Mouse (Mus musculus) ES-E14 (cell line): ENCODE data around the gene Erg.

ENCODE experiments used
- CHD2 ChIP-seq: IDR thresholded peaks from 2 replicates; pipeline ENCODE4 v1.6.1; 2014; ENCODE audit warnings: mild to moderate bottlenecking, low read depth, low read length, inconsistent platforms
- MAFK ChIP-seq: IDR thresholded peaks from 2 replicates; pipeline ENCODE4 v1.6.1; 2014; ENCODE audit warnings: mild to moderate bottlenecking, low read depth, low read length, inconsistent platforms; ENCODE audit not compliant: insufficient read depth
- ZC3H11A ChIP-seq: IDR thresholded peaks from 2 replicates; pipeline ENCODE4 v1.6.1; 2012; ENCODE audit warnings: low read depth, mild to moderate bottlenecking, inconsistent platforms, low read length, borderline replicate concordance
- ZNF384 ChIP-seq: IDR thresholded peaks from 2 replicates; pipeline ENCODE4 v1.6.1; 2012; ENCODE audit warnings: low read depth, low read length, inconsistent platforms

DNA sequence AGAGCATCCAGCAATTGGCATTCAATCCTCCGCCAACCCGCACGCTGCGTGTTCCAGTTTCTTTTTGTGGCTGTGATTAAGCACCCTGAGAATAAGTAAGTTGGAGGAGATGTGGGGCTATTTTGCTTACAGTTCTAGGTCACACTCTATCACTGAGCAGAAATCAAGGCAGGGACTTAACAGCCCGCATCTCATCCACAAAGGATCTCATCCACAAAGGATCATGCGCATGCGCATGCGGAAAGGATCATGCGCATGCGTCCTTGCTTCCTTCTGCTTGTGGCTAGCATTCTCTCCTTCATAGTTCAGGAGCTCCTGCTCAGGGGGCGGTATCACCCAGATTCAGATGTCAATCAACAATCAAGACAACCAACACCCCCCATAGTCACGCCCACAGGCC is 42.9 kb downstream of the Erg start:
- TF ChIP-seq CHD2 = no peak
- no peak for TF ChIP-seq ZNF384
- TF ChIP-seq MAFK = no peak
- no peak for TF ChIP-seq ZC3H11A
